Mouse (Mus musculus) spleen, adult 2 months (tissue): Measurements from ENCODE around the gene Snapc5.

Source experiments
- CTCF ChIP-seq: fragments of 200-500 bp; IDR thresholded peaks from 2 replicates; pipeline ENCODE4 v1.5.1; 2011; ENCODE audit warnings: mild to moderate bottlenecking, inconsistent platforms; ENCODE audit not compliant: insufficient read depth, insufficient read length, insufficient replicate concordance; ENCODE audit errors: extremely low read depth
- POLR2A ChIP-seq: fragments of 200-500 bp; IDR thresholded peaks from 2 replicates; pipeline ENCODE4 v1.6.1; 2011; ENCODE audit warnings: low read depth, low read length, inconsistent platforms

- no peak for TF ChIP-seq POLR2A
- TF ChIP-seq CTCF = no peak
These were observed 18.4 kb downstream of the Snapc5 start for GRCm38 (mm10) chr9:64197524-64197923.
